Mouse (Mus musculus) CH12.LX (cell line): ENCODE results near the gene Glyr1. TPM values are rescaled to one million over a fixed set of nuclear protein-coding genes. Genes with fewer than 3 reads are reported as not detected.

ENCODE experiments used
- DNase-seq: peaks from one replicate; pipeline ENCODE4 v3.0.0-alpha.2; 2013; ENCODE audit errors: extremely low read depth
- H3K27ac ChIP-seq: 2 replicates; pipeline ENCODE4 v1.5.1; 2012; ENCODE audit warnings: low read depth, mild to moderate bottlenecking, control low read depth, moderate library complexity; ENCODE audit not compliant: insufficient read depth
- H3K27me3 ChIP-seq: replicated peaks from 2 replicates; pipeline ENCODE3; 2012; ENCODE audit warnings: inconsistent platforms
- H3K36me3 ChIP-seq, 2 experiments: replicated peaks in 1 of 2; 2 replicates each; pipeline versions ENCODE3 to v1.6.1; 2012; ENCODE audit warnings: inconsistent platforms in 1 of 2, low read length in 1 of 2, mild to moderate bottlenecking in 1 of 2, mixed read lengths in 1 of 2, moderate library complexity in 1 of 2; ENCODE audit not compliant: control insufficient read depth in 1 of 2, insufficient read depth in 1 of 2
- H3K4me1 ChIP-seq, 2 experiments: 2 replicates each; pipeline ENCODE4 v1.6.1; 2012; ENCODE audit warnings: inconsistent platforms in 1 of 2, moderate library complexity in 1 of 2; ENCODE audit not compliant: insufficient read depth in 2 of 2, control insufficient read depth in 1 of 2
- H3K4me2 ChIP-seq: 2 replicates; pipeline ENCODE4 v1.6.1; 2012; ENCODE audit warnings: low read depth, mild to moderate bottlenecking, control low read depth; ENCODE audit not compliant: poor library complexity, insufficient read depth, severe bottlenecking
- H3K4me3 ChIP-seq, 3 experiments: fragments of 150-350 bp in 1 of 3; sonication (generic) in 1 of 3; replicated peaks in 1 of 3; 2 replicates each; pipeline versions ENCODE3 to v1.5.1; 2011 to 2012; ENCODE audit warnings: low read depth in 2 of 3, low read length in 2 of 3, mild to moderate bottlenecking in 2 of 3, moderate library complexity in 2 of 3, control low read depth in 1 of 3, improper control_type of control experiment in 1 of 3, inconsistent platforms in 1 of 3, mixed read lengths in 1 of 3; ENCODE audit not compliant: poor library complexity in 1 of 3
- H3K79me2 ChIP-seq: replicated peaks from 2 replicates; pipeline ENCODE4 v1.6.1; 2012; ENCODE audit warnings: mild to moderate bottlenecking, moderate library complexity; ENCODE audit not compliant: control insufficient read depth, poor library complexity, insufficient read depth, severe bottlenecking; ENCODE audit errors: extremely low read depth
- H3K9ac ChIP-seq: 2 replicates; pipeline ENCODE4 v1.6.1; 2012; ENCODE audit warnings: low read depth, mild to moderate bottlenecking, control low read depth, moderate library complexity; ENCODE audit not compliant: insufficient read depth
- H3K9me3 ChIP-seq: replicated peaks from 2 replicates; pipeline ENCODE3; 2012; ENCODE audit warnings: low read length, inconsistent platforms, mixed read lengths
- CHD2 ChIP-seq: IDR thresholded peaks from 2 replicates; pipeline ENCODE4 v1.6.1; 2011; ENCODE audit warnings: low read length, improper control_type of control experiment
- CTCF ChIP-seq, 2 experiments: IDR thresholded peaks in 1 of 2; conservative IDR thresholded peaks in 1 of 2; 2 replicates each; pipeline ENCODE4 v1.5.1; 2011 to 2012; ENCODE audit warnings: low read depth in 2 of 2, low read length in 2 of 2, improper control_type of control experiment in 1 of 2, inconsistent platforms in 1 of 2, mild to moderate bottlenecking in 1 of 2, moderate library complexity in 1 of 2
- E2F4 ChIP-seq: IDR thresholded peaks from 2 replicates; pipeline ENCODE4 v1.6.1; 2011; ENCODE audit warnings: low read depth, low read length, improper control_type of control experiment; ENCODE audit not compliant: insufficient replicate concordance
- EP300 ChIP-seq: IDR thresholded peaks from 2 replicates; pipeline ENCODE4 v1.6.1; 2011; ENCODE audit warnings: low read length, improper control_type of control experiment
- GABPA ChIP-seq: IDR thresholded peaks from 2 replicates; pipeline ENCODE4 v1.6.1; 2012; ENCODE audit warnings: low read depth, low read length, improper control_type of control experiment, inconsistent platforms; ENCODE audit not compliant: insufficient replicate concordance
- IRF4 ChIP-seq: IDR thresholded peaks from 2 replicates; pipeline ENCODE4 v1.6.1; 2014; ENCODE audit warnings: low read depth, mild to moderate bottlenecking, inconsistent platforms, low read length, improper control_type of control experiment
- JUN ChIP-seq: IDR thresholded peaks from 2 replicates; pipeline ENCODE4 v1.6.1; 2011; ENCODE audit warnings: low read depth, mild to moderate bottlenecking, low read length, improper control_type of control experiment, moderate library complexity; ENCODE audit not compliant: insufficient read depth
- KAT2A ChIP-seq: IDR thresholded peaks from 2 replicates; pipeline ENCODE4 v1.6.1; 2012; ENCODE audit warnings: low read length, improper control_type of control experiment, inconsistent platforms; ENCODE audit not compliant: insufficient replicate concordance
- MAFK ChIP-seq: IDR thresholded peaks from 2 replicates; pipeline ENCODE4 v1.6.1; 2011; ENCODE audit warnings: low read length, improper control_type of control experiment; ENCODE audit not compliant: insufficient replicate concordance
- MAX ChIP-seq: IDR thresholded peaks from 2 replicates; pipeline ENCODE4 v1.6.1; 2011; ENCODE audit warnings: low read length, improper control_type of control experiment
- MXI1 ChIP-seq: IDR thresholded peaks from 2 replicates; pipeline ENCODE4 v1.6.1; 2011; ENCODE audit warnings: mild to moderate bottlenecking, low read depth, low read length, improper control_type of control experiment
- POLR2AphosphoS2 ChIP-seq: IDR thresholded peaks from 2 replicates; pipeline ENCODE4 v1.6.1; 2011; ENCODE audit warnings: low read depth, low read length, improper control_type of control experiment
- RAD21 ChIP-seq: IDR thresholded peaks from 2 replicates; pipeline ENCODE4 v1.6.1; 2011; ENCODE audit warnings: low read depth, mild to moderate bottlenecking, low read length, improper control_type of control experiment, moderate library complexity
- SIN3A ChIP-seq: IDR thresholded peaks from 2 replicates; pipeline ENCODE4 v1.6.1; 2012; ENCODE audit warnings: low read length, improper control_type of control experiment, inconsistent platforms
- SMC3 ChIP-seq: IDR thresholded peaks from 2 replicates; pipeline ENCODE4 v1.6.1; 2011; ENCODE audit warnings: low read depth, low read length, improper control_type of control experiment
- ZC3H11A ChIP-seq: IDR thresholded peaks from 2 replicates; pipeline ENCODE4 v1.6.1; 2012; ENCODE audit warnings: low read depth, mild to moderate bottlenecking, inconsistent platforms, low read length, improper control_type of control experiment
- ZNF384 ChIP-seq: IDR thresholded peaks from 2 replicates; pipeline ENCODE4 v1.6.1; 2012; ENCODE audit warnings: low read depth, low read length, improper control_type of control experiment, inconsistent platforms
- dilution Hi-C: fragments of 300-500 bp; cut with MboI; formaldehyde crosslinking; loops from 2 replicates; pipeline ENCODE4 v1.14.3; 2020; ENCODE audit warnings: low sequenced_read_pairs; ENCODE audit not compliant: extremely low pct_unique_long_range_greater_than_20kb, extremely low pct_ligation_motif_present
- in situ Hi-C: fragments of 300-500 bp; cut with MboI; formaldehyde crosslinking; loops from 3 replicates; pipeline ENCODE4 v1.14.3; 2019; ENCODE audit warnings: low sequenced_read_pairs, low pct_ligation_motif_present, low pct_unique_long_range_greater_than_20kb, mixed read lengths
- polyA plus RNA-seq: library from polyadenylated mRNA; unstranded; fragments of >175 nt; gene quantifications from 2 replicates; pipeline ENCODE4 v1.2.1, GENCODE M21; 2012; ENCODE audit warnings: low read depth; ENCODE audit not compliant: insufficient read length
- total RNA-seq, 2 experiments: library from RNA; depleted of rRNA; stranded (reverse); fragments of 300-350 nt in 1 of 2; fragments of >200 nt in 1 of 2; gene quantifications; 2 replicates each; pipeline ENCODE4 v1.2.3; 2012 to 2014

Glyr1 gene
- total and polyA plus RNA-seq, 3 experiments = 90.6 to 134 (median 132) TPM

DNA sequence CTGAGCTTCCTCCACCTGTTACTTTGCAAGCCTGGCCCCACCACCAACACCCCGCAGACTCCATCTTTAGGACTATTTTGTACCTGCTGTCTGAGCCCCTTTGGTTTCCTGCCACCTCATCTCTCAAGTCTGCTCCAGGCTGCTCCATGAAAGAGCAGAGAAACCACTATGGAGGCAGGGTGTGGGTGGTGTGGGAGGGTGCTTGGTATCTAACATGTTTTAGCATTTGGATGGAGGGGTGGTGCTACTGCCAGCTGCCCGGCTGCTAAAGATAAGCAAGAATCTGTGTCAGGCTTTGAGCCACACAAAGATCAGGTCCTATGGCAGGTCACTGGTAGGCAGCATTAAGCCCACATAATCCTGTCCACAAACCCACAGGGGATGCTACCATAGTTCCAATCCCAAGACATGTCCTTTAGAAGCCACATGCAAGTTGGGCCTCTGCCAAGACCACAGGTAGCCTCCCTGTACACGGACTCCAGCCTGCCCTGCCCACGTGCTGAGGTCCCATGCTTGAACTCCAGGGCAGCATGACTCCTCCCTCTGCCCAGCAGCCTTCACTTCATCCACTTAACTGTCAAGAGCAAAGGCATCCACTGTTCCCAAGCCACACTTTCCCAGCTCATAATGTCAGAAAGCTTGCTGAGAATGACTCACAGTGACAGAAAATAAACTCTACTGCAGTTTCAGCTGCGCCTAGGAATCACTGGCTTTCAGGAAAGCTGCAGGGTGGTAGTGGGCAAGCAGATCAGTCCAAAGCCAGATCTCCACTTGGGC lies 71.2 kb downstream of the Glyr1 start:
- H3K4me3 ChIP-seq = no peak overlapping the region
- in situ Hi-C loops = no loop called here

GRCm38 (mm10) chr16:4976180-4976579 lies 73.5 kb downstream of the Glyr1 start:
- TF ChIP-seq SMC3 = no peak
- TF ChIP-seq E2F4 = no peak
- TF ChIP-seq KAT2A = no peak
- TF ChIP-seq IRF4 = no peak
- no peak for TF ChIP-seq CHD2
- TF ChIP-seq RAD21 = no peak
- no peak for TF ChIP-seq MAFK
- TF ChIP-seq MAX = no peak
- Histone ChIP-seq H3K27ac (no peak overlapping the region), H3K27me3 (no peaks in the 10 kb centered on the region), H3K9me3 (no peaks in the 10 kb centered on the region), H3K36me3 (peaks cover 0 to 2% of the 10 kb centered on the region in 2 experiments), H3K4me2 (no peak overlapping the region), H3K4me1 (peaks cover 0 to 14% of the 10 kb centered on the region in 2 experiments; a peak in 2 of 4 replicates), H3K79me2 (no peaks in the 10 kb centered on the region), H3K9ac (no peak overlapping the region), H3K4me3 (no peak overlapping the region)
- dilution Hi-C loops (no loop called here), in situ Hi-C loops (no loop called here)
- DNase-seq = no peak

More for the DNA sequence above, 71.2 kb downstream of the Glyr1 start:
- H3K9ac ChIP-seq = no peak overlapping the region
- no peaks in the 10 kb centered on the region for H3K27me3 ChIP-seq
- no peaks in the 10 kb centered on the region for H3K36me3 ChIP-seq
- no peaks in the 10 kb centered on the region for H3K9me3 ChIP-seq
- dilution Hi-C loops = no loop called here
- no peak for DNase-seq
- H3K79me2 ChIP-seq = no peaks in the 10 kb centered on the region
- H3K27ac ChIP-seq = no peak overlapping the region
- no peak for TF ChIP-seq SIN3A
- TF ChIP-seq ZC3H11A = no peak
- no peak for TF ChIP-seq MXI1
- TF ChIP-seq ZNF384 = no peak
- TF ChIP-seq SMC3 = no peak
- TF ChIP-seq CTCF (conservative IDR thresholded peaks at IDR 0.05 in 1 of 2, IDR thresholded peaks at IDR 0.05 in 1 of 2; ENCODE audit: low read depth in 2 of 2, low read length in 2 of 2) = no peak
- TF ChIP-seq EP300 = no peak
- TF ChIP-seq JUN = no peak
- TF ChIP-seq GABPA = no peak
- TF ChIP-seq POLR2AphosphoS2 = no peak
- TF ChIP-seq, all 38 proteins: peak for 0
- Histone ChIP-seq H3K4me1 (peaks cover 0 to 6% of the 10 kb centered on the region in 2 experiments; a peak in 1 of 4 replicates), H3K4me2 (no peak overlapping the region)
